16 mouse cellular contexts compared by ENCODE assay signal in the genomic region with DNA sequence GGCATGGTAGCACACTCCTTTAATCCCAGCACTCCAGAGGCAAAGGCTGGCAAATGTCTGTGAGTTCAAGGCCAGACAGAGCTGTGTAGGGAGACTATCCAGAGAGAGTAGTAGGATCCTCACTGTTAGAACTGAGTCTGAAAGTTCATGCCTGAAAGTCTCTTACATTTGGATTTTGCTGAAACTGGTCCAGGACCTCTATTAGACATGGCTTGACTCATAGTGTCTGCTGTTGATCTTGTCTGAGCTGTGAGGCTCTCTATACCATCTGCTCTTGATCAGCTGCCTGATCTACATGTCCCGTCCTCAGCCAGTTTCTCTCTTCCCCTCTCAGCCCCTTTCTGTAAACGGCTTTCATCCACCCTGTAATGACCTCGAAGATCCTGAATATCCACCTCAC.
"Had no signal": no experiment of that assay in that cellular context is flagged by ENCODE, and none has a peak within 500 bp of the region (broad histone marks: within the 10 kb centered on the region; RNA-seq: fewer than 3 reads in every experiment).

No protein-coding gene starts in this region.

- H3K9me3 ChIP-seq: neural tube, embryonic 13.5 days; neural tube, embryonic 15.5 days; stomach, embryonic 15.5 days had no signal

- H3K4me3 ChIP-seq: neural tube, embryonic 13.5 days; neural tube, embryonic 15.5 days; stomach, embryonic 15.5 days had no signal

- H3K4me2 ChIP-seq: neural tube, embryonic 13.5 days; neural tube, embryonic 15.5 days; stomach, embryonic 15.5 days had no signal

- H3K36me3 ChIP-seq: neural tube, embryonic 13.5 days; neural tube, embryonic 15.5 days; stomach, embryonic 15.5 days had no signal

- DNase-seq: retina, postnatal 1 day; right cerebral cortex, adult 18-20 months; right cerebral cortex, postnatal 14 days; right cerebral cortex, postnatal 25 days; right cerebral cortex, postnatal 4 days; spleen, adult 18-20 months; thymus, adult 18-20 months; thymus, adult 2 months; thymus, postnatal 14 days; thymus, postnatal 25 days; thymus, postnatal 36 days; thymus, postnatal 4 days had no signal

- H3K27me3 ChIP-seq: neural tube, embryonic 13.5 days; neural tube, embryonic 15.5 days; stomach, embryonic 15.5 days had no signal

- H3K27ac ChIP-seq: neural tube, embryonic 13.5 days; neural tube, embryonic 15.5 days; stomach, embryonic 15.5 days; stomach, postnatal 0 days had no signal

- H3K9ac ChIP-seq: neural tube, embryonic 13.5 days; neural tube, embryonic 15.5 days; stomach, embryonic 15.5 days had no signal
